Mouse (Mus musculus) erythroblast, embryonic 14.5 days (primary cell): ENCODE results near the gene Rsph1.

Experiments
- GATA1 ChIP-seq: IDR thresholded peaks from 2 replicates; pipeline ENCODE4 v1.6.1; 2012; ENCODE audit warnings: low read length, inconsistent platforms, mixed read lengths
- TAL1 ChIP-seq: IDR thresholded peaks from 3 replicates; pipeline ENCODE4 v1.6.1; 2012; ENCODE audit warnings: low read length, inconsistent platforms, mixed read lengths

- TF ChIP-seq GATA1 (no peak), TAL1 (no peak)
Measured at GRCm38 (mm10) chr17:31259145-31259544, 18.0 kb downstream of the Rsph1 start.
